Mouse (Mus musculus) common myeloid progenitor, adult 5-6 weeks (primary cell): ENCODE measurements at regions not wholly inside any gene's neighbourhood (a gene's known extent, or its start where the extent isn't known, plus 50 kb on each side); places are given as distances from the start of the nearest gene placed in this dataset.
A peak's percentile ranks its signal among the peaks of the same experiment; 100 is the strongest.

ENCODE experiments used
- ATAC-seq: replicated peaks from 2 replicates; pipeline ENCODE4 v1.8.0; 2016; ENCODE audit warnings: low read depth, mild to moderate bottlenecking, moderate TSS enrichment, inconsistent platforms; ENCODE audit not compliant: poor library complexity, severe bottlenecking

DNA sequence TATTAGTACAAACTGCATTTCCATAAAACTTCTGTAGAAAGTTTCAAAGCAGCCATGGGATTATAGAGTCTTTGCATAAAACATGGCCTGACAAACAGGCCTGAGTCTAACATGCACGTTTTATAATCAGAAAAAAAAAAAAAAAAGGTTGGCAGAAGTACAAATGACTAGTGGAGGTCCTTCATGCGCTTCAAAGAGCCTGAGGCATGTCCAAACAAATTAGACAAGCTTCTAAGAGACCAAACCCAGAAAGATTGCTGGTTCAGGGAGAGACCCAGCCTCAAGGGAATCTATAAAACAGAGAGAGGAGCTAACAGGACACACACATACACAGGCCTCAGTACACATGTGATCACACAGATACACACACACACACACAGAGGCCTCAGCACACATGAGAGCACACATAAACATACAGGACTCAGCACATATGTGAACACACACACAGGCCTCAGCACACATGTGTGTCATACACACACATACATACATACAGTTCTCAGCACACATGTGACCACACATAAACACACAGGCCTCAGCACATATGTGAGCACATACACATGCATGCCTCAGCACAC, 57.0 kb upstream of the Gnaq start:
- ATAC-seq, result no peak

DNA sequence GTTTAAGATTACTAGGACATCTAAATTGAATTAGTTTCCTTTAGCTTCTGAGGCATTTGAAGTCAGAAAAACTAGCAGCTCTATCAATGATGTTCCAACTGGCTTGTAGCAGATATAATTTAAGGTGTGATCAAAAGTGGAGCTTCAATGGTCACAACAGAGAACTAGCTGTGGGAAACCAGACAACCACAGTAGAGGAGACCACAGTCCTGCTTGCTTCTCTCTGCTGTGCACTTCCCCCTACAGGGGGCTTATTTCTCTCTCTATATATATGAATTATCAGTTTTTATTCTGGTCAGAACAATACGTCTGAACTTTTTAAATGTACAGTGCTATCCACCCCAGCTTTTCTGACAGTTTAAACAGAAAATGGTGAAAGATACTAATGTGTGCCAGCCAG, 57.6 kb upstream of the Gnaq start:
- ATAC-seq, result peak; percentile 69

DNA sequence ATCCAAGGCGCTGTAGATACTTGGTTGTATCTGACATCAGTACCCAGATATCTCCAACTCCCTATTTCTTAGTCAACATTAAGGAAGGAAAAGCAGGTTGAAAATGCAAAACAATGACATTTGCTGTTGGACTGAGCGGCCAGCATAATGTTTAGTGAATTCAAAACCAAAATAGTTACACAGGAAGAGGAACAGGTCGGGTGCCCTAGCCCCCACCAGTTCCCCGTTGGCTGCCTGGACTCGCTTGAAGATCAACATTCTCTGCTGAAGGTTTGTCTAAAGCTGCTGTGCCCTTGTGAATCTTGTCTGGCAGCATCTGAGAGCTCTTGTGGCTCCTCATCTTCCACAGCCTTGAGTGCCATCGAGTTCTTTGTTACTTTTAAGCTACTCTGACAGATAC, 65.3 kb upstream of the Gnaq start:
- no peak for ATAC-seq

DNA sequence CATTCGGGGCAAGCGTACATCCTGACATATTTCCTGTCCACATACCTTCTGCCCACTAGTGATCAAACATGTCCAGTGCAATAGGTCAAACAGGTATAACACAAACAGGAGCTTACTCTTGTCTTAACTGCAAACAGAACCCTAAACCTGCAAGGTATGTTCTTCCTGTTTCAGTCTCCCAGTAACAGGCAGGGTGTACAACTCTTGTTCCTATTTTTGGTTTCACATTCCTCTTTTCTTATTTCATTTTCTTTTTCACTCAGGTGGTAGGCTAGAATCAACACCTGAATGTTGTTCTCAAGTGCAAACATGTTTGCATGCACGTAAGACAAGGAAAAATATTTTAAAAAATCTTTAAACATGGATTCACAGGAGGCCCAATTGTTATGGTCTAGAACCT, 67.7 kb upstream of the Gnaq start:
- ATAC-seq, result no peak

DNA sequence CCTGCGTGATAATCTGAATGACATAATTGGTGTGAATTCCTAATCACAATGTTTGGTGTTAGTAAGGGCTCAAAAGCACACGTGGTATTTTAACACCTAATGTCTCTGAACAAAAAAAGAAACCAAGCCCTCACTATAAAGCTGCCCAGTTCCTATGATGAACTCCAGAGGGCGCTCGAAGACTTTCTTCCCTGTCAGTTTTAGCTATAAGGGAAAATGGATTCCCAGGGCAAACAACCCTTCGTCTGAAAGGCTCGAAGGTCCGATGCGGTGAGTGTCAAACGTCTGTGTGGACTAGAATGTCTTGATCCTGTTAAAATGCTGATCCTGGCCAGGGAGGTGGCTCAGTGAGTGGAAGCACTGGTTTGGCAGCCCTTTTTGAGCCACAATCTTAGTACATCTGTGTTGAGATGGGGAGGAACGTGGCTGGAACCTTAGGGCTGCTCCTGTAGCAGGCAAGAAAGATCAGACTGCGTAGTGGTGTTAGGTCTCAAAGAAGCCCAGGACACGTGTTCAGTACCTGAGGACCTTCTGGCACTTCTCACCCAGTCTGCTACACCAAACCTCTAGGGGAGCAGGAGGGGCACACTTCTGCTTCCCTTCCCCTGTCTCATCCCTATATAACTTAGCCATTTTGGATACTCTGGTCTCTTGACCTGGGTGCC, 68.6 kb upstream of the Gnaq start:
- ATAC-seq, result peak; percentile 93

DNA sequence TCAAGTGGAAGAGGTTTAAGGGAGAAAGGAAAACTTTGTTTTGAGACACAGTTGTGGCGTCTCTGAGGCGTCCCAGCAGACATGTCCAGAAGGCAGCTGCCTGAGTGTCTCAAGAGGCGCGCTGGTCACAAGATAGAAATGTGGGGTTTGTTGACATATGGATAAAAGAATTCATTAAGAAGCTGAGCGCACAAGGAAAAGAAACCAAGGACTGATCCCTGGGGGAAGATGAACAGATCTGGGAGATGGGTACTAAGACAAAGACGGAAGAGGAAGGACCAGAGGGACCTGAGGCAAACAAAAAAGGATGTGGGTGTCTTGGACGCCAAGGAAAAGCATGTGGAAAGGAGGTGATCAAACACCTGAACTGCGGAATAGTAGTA, 69.1 kb upstream of the Gnaq start:
- no peak for ATAC-seq

DNA sequence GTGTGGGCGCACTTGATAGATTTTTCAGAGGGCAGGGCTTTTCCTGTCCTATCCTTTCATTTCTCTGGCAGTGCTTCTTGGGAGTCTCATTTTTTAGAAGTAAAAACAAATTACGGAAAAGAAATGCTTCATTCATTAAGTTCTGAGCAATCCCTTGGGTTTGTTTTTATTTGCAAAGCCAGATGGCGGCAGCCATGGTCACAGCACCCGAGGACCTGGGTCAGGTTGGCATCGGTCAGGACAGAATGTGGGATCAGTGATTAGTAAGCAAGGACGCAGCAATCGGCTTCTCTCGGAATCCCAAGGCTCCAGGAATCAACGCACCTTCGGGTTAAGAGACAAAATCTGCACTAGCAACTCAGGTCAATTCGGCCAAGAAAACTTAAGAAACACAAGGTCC, 70.8 kb upstream of the Gnaq start:
- no peak for ATAC-seq

DNA sequence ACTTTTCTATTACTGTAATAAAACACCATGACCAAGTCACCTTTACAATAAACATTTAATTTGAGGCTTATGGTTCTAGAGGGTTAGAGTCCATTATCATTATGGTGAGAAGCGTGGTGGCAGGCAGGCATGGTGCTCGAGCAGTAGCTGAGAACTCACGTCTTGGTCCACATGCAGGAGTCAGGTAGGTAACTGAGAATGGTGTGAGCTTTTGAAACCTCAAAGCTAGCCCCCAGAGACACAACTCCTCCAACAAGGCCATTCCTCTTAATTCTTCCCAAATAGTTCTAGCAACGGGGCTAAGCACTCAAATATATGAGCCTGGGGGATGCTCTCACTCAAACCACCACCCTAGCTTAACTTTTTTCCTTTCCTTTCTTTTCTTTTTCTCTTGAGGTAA, 73.6 kb upstream of the Gnaq start:
- ATAC-seq, result no peak

DNA sequence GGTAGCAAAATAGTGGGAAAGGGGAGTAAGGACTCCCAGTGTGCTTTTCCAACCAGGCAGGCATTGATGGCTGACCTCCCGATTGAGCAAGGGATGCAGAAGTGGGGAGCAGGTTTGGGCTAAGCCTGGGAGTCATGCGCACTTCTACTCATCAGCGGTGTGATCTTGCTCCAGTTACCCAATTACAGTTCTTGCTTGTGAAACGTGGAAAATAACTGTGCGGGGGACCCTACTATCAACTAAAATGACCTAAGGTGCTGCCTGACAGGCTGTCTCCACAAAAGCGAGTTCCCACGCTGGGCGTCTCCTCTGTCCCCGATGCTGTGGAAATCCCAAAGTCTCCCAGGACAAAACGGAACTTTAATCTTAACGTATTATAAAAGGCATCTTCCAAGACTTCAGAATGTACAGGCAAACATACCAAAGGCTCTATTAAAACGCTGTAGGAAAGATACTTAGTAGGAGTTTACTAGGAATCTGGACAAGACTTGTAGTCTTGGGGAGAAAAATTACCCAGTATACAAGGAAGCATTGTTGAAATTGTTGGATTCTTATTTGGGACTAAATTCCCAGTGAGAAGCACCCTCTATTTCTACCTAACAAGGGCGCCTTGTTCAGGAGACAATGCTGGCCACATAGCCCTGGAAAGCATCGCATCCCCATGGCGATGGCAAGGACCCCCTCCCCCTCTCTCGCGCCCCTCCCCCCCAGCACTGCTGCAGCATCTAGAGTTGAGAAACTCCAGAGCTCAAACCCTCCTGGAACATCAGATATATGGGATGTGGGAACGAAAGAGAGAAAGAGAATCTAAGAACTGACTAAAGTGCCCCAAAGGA, 65.6 kb upstream of the Cep78 start:
- ATAC-seq, result 0 out of 2 replicates have a peak, but pooled peaks have one; percentile 36

DNA sequence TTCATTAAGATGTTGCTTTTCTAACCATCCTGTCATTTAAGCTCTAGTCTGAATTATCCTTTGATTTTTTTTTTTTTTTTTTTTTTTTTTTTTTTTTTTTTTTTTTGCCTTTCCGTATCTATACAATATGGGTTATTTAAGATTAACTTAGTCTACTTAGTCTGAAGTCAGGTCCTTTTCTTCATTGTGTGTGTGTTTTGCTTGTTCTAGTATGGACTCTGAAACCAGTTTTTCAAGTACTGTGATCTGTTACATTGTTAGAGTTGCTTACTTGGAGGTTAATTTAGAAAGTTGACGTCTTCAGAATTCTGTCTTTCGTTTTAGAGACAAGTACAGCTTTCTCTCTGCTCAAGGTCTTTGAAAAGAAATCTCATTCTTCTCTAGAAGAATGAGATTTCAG, 64.9 kb upstream of the Cep78 start:
- ATAC-seq, result no peak

DNA sequence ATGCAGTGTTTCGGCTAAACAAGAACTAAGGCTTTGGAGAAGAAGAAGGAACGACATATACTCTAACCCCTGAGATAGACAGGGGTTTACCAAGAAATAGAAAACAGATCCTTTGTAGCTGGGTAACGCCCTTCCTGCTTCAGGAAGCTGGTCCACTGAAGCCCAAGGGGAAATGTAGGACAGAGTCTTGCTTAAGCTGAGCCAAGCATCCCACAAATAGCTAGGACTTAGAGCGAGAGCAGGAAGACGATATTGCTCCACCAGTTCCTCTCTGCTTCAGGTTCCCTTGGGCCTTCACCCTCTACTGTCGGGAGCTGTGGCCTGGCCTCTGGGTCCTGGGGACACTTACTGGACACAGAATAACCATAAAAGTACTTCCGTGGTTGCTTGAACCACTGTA, 62.2 kb upstream of the Cep78 start:
- ATAC-seq, result 0 out of 2 replicates have a peak, but pooled peaks have one; percentile 29

DNA sequence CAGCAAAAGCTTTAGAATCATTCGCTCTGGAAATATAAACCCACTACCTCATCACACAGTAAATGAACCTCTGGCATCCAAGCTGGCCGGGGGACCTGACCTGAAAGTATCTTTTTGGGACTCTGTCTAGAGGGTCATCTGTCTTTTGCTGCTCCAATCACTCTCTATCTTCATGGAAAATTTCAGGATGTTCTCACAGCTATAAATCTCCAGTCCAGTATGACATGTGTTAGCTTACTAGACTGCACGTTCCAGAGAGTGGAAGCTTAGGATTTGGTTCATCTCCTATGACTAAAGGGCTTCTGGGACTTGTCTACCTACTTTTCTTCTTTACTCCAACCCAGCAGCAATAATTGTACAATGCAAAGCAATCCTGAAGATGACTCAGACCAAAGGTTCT, 60.5 kb upstream of the Cep78 start:
- no peak for ATAC-seq

DNA sequence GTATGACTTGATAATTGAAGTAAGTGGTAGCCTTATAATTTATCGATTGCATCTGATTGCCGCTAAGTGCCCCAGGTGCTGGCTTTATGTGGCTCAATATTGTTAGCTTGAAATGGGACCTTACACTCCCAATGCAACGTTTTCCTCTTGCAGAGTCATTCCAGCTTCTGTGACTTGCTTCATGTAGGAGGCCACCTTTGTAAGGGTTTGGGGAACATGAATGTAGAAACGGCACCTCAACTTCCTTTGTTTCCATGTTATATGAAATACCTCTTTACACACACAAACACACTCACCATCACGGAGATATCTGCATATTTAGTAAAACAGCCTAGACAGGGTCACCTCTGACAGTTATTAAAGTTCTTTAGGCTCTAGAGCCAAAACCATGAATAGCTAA, 59.4 kb upstream of the Cep78 start:
- ATAC-seq, result no peak

DNA sequence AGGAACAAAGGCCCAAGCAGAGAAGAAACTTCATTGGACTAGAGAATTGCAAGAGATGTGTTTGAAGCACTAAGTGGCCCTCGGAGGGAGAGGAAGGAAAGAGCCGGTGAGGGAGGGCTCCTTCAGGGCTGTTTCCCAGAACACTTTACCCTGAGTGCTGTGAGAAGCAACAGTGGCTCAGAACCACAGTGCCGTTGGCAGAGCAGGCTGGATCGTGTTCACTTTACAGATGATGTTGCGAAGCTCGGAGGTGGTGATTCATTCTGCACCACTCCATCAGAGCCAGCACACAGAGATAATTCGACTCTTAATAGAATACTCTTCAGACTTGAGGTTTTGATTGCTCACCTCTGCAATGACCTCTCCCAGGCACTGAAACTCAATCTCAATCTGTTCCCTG, 58.2 kb upstream of the Cep78 start:
- no peak for ATAC-seq

DNA sequence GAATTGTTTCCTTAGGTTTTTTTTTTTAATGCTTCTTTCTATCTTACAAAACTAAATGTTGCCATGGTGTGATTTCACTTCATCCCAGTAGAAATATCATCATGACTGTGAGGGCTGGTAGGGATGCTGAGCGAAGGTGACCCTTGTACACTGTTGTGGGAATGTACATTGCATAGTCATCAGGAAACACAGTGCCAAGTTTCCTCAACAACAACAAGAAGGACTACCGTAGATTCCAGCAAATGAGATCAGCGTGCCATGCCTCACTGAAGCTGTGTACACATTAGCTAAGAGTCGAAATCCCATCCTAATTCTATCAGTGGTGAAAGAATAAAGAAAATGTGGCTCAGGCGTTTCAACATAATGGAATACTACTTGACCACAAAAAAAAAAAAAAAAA, 57.1 kb upstream of the Cep78 start:
- ATAC-seq, result no peak

DNA sequence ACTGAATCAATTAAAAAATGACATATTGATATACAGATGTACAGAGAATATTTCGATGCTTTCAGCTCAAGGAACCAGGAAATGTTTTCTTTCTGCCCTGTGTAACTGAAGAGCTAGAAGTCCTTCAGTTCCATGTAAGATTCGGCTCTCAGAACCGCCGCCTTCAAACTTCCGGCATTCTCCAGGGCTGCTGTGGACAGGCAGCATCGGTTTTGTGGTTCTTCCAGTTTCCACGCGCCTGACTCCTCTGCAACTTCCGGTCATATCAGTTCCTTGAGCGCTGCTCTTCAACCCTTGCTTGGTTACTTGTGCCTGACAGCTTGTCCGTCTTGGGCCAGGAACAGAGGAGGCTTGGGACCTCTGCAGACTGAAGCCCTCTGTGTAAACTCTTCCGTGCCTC, 53.0 kb upstream of the Cep78 start:
- ATAC-seq, result no peak
